Mouse (Mus musculus): ENCODE measurements at regions not wholly inside any gene's neighbourhood (a gene's known extent, or its start where the extent isn't known, plus 50 kb on each side); places are given as distances from the start of the nearest gene placed in this dataset.

GRCm38 (mm10) chr9:113340838-113341237, 367.2 kb downstream of the Pdcd6ip start:
- WGBS = 64% methylated on average over 6 of the region's 6 CpGs

DNA sequence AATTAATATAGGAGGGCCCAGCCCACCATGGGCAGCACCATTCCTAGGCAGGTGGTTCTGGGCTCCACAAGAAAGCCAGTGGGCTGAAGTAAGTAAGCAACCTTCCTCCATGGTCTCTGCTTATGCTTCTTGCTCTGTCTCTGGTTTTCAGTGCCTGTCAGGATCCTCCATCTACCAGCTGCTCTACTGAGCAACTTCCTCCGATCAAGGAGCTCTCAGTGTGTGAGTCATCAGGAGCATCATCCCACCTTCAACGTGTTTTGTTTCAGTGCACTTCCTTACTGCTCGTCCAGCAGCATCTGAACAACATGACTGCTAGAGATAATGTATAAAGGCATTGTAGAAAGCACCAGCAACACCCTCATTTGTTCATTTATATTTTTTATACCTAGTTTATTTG, 368.0 kb downstream of the Pdcd6ip start:
- Histone ChIP-seq H3K27ac (no peak overlapping the region), H3K36me3 (no peaks in the 10 kb centered on the region), H3K27me3 (no peaks in the 10 kb centered on the region), H3K4me3 (no peak overlapping the region), H3K4me1 (0 out of 2 replicates have a peak, but pooled peaks cover 4% of the 10 kb centered on the region), H3K4me2 (replicated peaks) (no peak overlapping the region), H3K9ac (no peak overlapping the region), H3K9me3 (no peaks in the 10 kb centered on the region)
- 81% methylated on average over 3 of the region's 3 CpGs for WGBS
- no peak for ATAC-seq (ENCODE audit: insufficient number of reproducible peaks, insufficient read depth, low FRiP score, low TSS enrichment)

More at GRCm38 (mm10) chr9:113340838-113341237, 367.2 kb downstream of the Pdcd6ip start:
- no peak overlapping the region for H3K4me3 ChIP-seq
- H3K27ac ChIP-seq = no peak overlapping the region
- H3K9me3 ChIP-seq = no peaks in the 10 kb centered on the region
- no peaks in the 10 kb centered on the region for H3K27me3 ChIP-seq
- 0 out of 2 replicates have a peak, but pooled peaks cover 4% of the 10 kb centered on the region for H3K4me1 ChIP-seq
- no peak for ATAC-seq (ENCODE audit: insufficient number of reproducible peaks, insufficient read depth, low FRiP score, low TSS enrichment)
- no peak overlapping the region for H3K4me2 ChIP-seq (replicated peaks)
- no peak overlapping the region for H3K9ac ChIP-seq
- H3K36me3 ChIP-seq = no peaks in the 10 kb centered on the region

GRCm38 (mm10) chr9:113324489-113324888, 383.6 kb downstream of the Pdcd6ip start:
- 73% methylated on average over 3 of the region's 3 CpGs for WGBS
- Histone ChIP-seq H3K27me3 (no peaks in the 10 kb centered on the region), H3K36me3 (no peaks in the 10 kb centered on the region), H3K4me2 (replicated peaks) (no peak overlapping the region), H3K9me3 (no peaks in the 10 kb centered on the region), H3K4me1 (no peaks in the 10 kb centered on the region; the same call in 1 of the 2 replicates), H3K4me3 (no peak overlapping the region), H3K27ac (no peak overlapping the region), H3K9ac (no peak overlapping the region)
- no peak for ATAC-seq (ENCODE audit: insufficient number of reproducible peaks, insufficient read depth, low FRiP score, low TSS enrichment)

GRCm38 (mm10) chr9:113309707-113310574, 398.1 kb downstream of the Pdcd6ip start:
- no peaks in the 10 kb centered on the region for H3K4me1 ChIP-seq
- no peaks in the 10 kb centered on the region for H3K9me3 ChIP-seq
- H3K9ac ChIP-seq = no peak overlapping the region
- H3K4me2 ChIP-seq (replicated peaks) = no peak overlapping the region
- 77% methylated on average over 7 of the region's 7 CpGs for WGBS
- no peak overlapping the region for H3K27ac ChIP-seq
- no peaks in the 10 kb centered on the region for H3K27me3 ChIP-seq
- H3K4me3 ChIP-seq = no peak overlapping the region
- no peaks in the 10 kb centered on the region for H3K36me3 ChIP-seq
- peak; percentile 58 for ATAC-seq (ENCODE audit: insufficient number of reproducible peaks, insufficient read depth, low FRiP score, low TSS enrichment)

DNA sequence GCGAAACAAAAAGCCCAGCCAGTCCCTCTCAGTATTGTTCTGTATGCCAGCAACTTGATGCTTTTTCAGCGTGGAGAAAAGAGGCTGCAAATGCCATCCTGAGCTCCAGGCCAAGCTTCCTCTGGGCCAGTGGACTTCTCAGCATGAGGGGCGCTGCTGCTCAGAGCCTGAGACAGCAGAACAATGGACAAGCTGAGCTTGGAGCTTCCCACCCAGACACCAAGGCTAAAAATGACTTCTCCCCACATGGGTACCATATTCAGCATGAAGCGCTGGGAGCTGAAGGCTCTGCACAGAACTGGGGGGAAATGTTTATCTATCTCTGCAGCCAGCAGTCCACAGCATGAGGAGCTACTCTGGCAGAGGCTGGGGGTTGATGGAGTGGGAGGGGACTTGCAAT, 402.3 kb downstream of the Pdcd6ip start:
- Histone ChIP-seq H3K27ac (no peak overlapping the region), H3K27me3 (no peaks in the 10 kb centered on the region), H3K4me3 (no peak overlapping the region), H3K36me3 (no peaks in the 10 kb centered on the region), H3K9me3 (no peaks in the 10 kb centered on the region), H3K9ac (no peak overlapping the region), H3K4me2 (replicated peaks) (no peak overlapping the region), H3K4me1 (no peaks in the 10 kb centered on the region)
- WGBS = 53% methylated on average over 4 of the region's 4 CpGs
- no peak for ATAC-seq (ENCODE audit: insufficient number of reproducible peaks, insufficient read depth, low FRiP score, low TSS enrichment)

DNA sequence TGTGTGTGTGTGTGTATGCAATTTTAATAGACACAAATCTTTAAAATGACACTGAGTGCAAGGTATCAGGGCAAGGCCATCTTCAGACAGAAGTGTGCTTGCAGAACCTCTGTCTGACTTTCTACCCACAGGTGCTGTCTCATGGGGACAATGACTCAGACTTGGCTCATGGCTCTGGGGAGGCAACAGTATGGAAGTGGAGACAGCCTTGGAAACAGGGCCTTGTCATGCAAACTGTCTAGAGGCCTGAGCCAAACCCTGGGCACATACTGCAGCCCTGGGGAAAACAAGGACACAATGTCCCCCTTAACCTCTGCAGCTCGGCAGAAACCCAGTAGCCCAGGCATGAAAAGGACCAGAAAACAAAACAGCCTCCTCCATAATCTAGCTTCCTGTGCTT, 405.6 kb downstream of the Pdcd6ip start:
- H3K4me2 ChIP-seq (replicated peaks) = no peak overlapping the region
- H3K9ac ChIP-seq = no peak overlapping the region
- no peaks in the 10 kb centered on the region for H3K36me3 ChIP-seq
- no peaks in the 10 kb centered on the region for H3K27me3 ChIP-seq
- H3K4me3 ChIP-seq = no peak overlapping the region
- H3K4me1 ChIP-seq = no peaks in the 10 kb centered on the region
- H3K9me3 ChIP-seq = no peaks in the 10 kb centered on the region
- no peak overlapping the region for H3K27ac ChIP-seq
- ATAC-seq (ENCODE audit: insufficient number of reproducible peaks, insufficient read depth, low FRiP score, low TSS enrichment) = no peak
- 31% methylated on average over 1 of the region's 1 CpGs for whole genome bisulfite sequencing

DNA sequence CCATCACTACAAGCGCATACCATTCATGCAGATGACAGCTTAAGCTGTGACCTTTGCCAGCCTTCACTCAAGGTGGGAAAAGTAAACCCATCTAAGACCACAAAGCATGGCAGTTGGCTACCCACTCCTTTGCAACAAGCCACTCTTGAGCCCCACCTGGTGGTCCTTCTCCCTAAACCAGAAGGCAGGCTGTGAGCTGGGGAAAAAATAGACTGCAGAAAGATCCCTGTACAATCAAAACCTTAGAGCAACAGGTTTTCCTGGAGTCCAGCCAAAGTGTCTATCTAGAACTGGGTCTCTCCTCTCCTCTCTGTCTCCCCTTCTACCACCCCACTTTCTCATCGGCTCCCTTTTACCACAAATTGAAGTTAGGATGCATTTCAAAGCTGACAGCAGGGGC, 407.2 kb downstream of the Pdcd6ip start:
- Histone ChIP-seq H3K36me3 (no peaks in the 10 kb centered on the region), H3K4me2 (replicated peaks) (no peak overlapping the region), H3K27me3 (no peaks in the 10 kb centered on the region), H3K9me3 (no peaks in the 10 kb centered on the region), H3K4me1 (no peaks in the 10 kb centered on the region), H3K9ac (no peak overlapping the region), H3K4me3 (no peak overlapping the region), H3K27ac (no peak overlapping the region)
- WGBS = 21% methylated on average over 2 of the region's 2 CpGs
- no peak for ATAC-seq (ENCODE audit: insufficient number of reproducible peaks, insufficient read depth, low FRiP score, low TSS enrichment)

GRCm38 (mm10) chr9:113299900-113300299, 408.2 kb downstream of the Pdcd6ip start:
- H3K36me3 ChIP-seq = no peaks in the 10 kb centered on the region
- no peaks in the 10 kb centered on the region for H3K9me3 ChIP-seq
- no peak overlapping the region for H3K4me3 ChIP-seq
- no peak overlapping the region for H3K27ac ChIP-seq
- no peak overlapping the region for H3K9ac ChIP-seq
- H3K4me1 ChIP-seq = no peaks in the 10 kb centered on the region
- no peak overlapping the region for H3K4me2 ChIP-seq (replicated peaks)
- ATAC-seq (ENCODE audit: insufficient number of reproducible peaks, insufficient read depth, low FRiP score, low TSS enrichment) = no peak
- WGBS = 39% methylated on average over 3 of the region's 3 CpGs
- H3K27me3 ChIP-seq = no peaks in the 10 kb centered on the region

GRCm38 (mm10) chr9:113295850-113296467, 412.1 kb downstream of the Pdcd6ip start:
- Histone ChIP-seq H3K27me3 (no peaks in the 10 kb centered on the region), H3K4me1 (no peaks in the 10 kb centered on the region), H3K27ac (no peak overlapping the region), H3K4me2 (replicated peaks) (no peak overlapping the region), H3K4me3 (no peak overlapping the region), H3K9me3 (no peaks in the 10 kb centered on the region), H3K36me3 (no peaks in the 10 kb centered on the region), H3K9ac (no peak overlapping the region)
- WGBS = 79% methylated on average over 5 of the region's 5 CpGs
- ATAC-seq (ENCODE audit: insufficient number of reproducible peaks, insufficient read depth, low FRiP score, low TSS enrichment) = no peak

DNA sequence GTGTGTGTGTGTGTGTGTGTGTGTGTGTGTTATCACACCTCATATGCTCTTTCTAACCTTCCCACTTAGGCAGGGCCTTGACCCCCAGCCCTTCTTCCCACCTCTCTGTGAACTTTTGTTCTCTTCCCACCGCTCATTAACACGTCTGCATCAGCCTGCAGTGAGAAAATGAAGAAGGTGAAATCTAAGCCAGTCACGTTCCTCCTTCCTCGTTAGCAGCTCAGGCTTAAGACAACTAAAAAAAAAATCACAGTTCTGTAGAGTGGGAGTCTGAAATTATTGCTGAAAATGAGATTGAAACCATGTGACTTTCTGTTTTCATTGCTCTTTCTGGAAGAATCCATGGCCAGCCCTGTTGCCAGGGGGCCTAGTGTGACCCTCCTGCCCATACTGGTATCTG, 420.7 kb downstream of the Pdcd6ip start:
- ATAC-seq (ENCODE audit: insufficient number of reproducible peaks, insufficient read depth, low FRiP score, low TSS enrichment) = no peak
- Histone ChIP-seq H3K9me3 (no peaks in the 10 kb centered on the region), H3K4me3 (no peak overlapping the region), H3K36me3 (no peaks in the 10 kb centered on the region), H3K27ac (no peak overlapping the region), H3K9ac (no peak overlapping the region), H3K27me3 (no peaks in the 10 kb centered on the region), H3K4me1 (no peaks in the 10 kb centered on the region), H3K4me2 (replicated peaks) (no peak overlapping the region)
- 61% methylated on average over 4 of the region's 4 CpGs for WGBS

DNA sequence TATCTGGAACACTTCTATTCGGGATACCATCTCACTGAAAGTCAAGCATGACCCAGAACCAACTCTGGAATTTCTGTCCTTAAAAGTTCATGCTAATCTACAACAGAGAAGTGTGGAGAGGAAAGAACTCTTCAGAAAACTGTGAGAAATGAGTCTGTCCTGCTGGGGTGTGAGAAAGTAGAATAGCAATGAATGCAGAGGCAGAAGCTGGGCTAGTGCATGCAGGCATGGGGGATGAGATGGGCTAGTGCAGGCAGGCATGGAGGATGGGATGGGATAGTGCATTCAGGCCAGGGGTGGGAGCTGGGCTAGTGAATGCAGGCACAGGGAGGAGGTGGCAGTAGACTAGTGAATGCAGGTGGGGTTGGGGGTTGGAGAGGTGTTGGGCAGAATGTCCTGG, 424.8 kb downstream of the Pdcd6ip start:
- Histone ChIP-seq H3K27me3 (no peaks in the 10 kb centered on the region), H3K9me3 (no peaks in the 10 kb centered on the region), H3K4me2 (replicated peaks) (no peak overlapping the region), H3K27ac (no peak overlapping the region), H3K4me1 (no peaks in the 10 kb centered on the region), H3K4me3 (no peak overlapping the region), H3K9ac (no peak overlapping the region), H3K36me3 (no peaks in the 10 kb centered on the region)
- no peak for ATAC-seq (ENCODE audit: insufficient number of reproducible peaks, insufficient read depth, low FRiP score, low TSS enrichment)
- WGBS = 68% methylated on average over 1 of the region's 1 CpGs

GRCm38 (mm10) chr9:113270595-113270994, 437.5 kb downstream of the Pdcd6ip start:
- no peaks in the 10 kb centered on the region for H3K27me3 ChIP-seq
- H3K4me3 ChIP-seq = no peak overlapping the region
- H3K36me3 ChIP-seq = no peaks in the 10 kb centered on the region
- H3K4me1 ChIP-seq = no peaks in the 10 kb centered on the region
- no peak overlapping the region for H3K4me2 ChIP-seq (replicated peaks)
- H3K9ac ChIP-seq = no peak overlapping the region
- WGBS = 74% methylated on average over 4 of the region's 4 CpGs
- no peak for ATAC-seq (ENCODE audit: insufficient number of reproducible peaks, insufficient read depth, low FRiP score, low TSS enrichment)
- no peak overlapping the region for H3K27ac ChIP-seq
- H3K9me3 ChIP-seq = no peaks in the 10 kb centered on the region
